Mouse (Mus musculus) thymus, adult 2 months (tissue): ENCODE results near the gene Ammecr1. TPM values are rescaled to one million over a fixed set of nuclear protein-coding genes. Genes with fewer than 3 reads are reported as not detected.

Source experiments
- DNase-seq: peaks from one replicate; pipeline ENCODE4 v3.0.0; 2021
- H3K27ac ChIP-seq: fragments of 200-500 bp; 2 replicates; pipeline ENCODE4 v1.5.1; 2012; ENCODE audit warnings: low read length, control low read depth; ENCODE audit not compliant: control insufficient read depth, insufficient read depth
- H3K27me3 ChIP-seq: fragments of 200-500 bp; 2 replicates; pipeline ENCODE4 v1.6.1; 2012; ENCODE audit warnings: mild to moderate bottlenecking, low read length, moderate library complexity, mixed read lengths; ENCODE audit not compliant: control insufficient read depth, insufficient read depth
- H3K36me3 ChIP-seq: fragments of 200-500 bp; 2 replicates; pipeline ENCODE4 v1.6.1; 2012; ENCODE audit warnings: mild to moderate bottlenecking, low read length, moderate library complexity; ENCODE audit not compliant: control insufficient read depth, insufficient read depth
- H3K4me1 ChIP-seq: fragments of 200-500 bp; replicated peaks from 2 replicates; pipeline ENCODE4 v1.6.1; 2012; ENCODE audit warnings: low read length; ENCODE audit not compliant: control insufficient read depth, insufficient read depth
- H3K4me3 ChIP-seq: fragments of 200-500 bp; 2 replicates; pipeline ENCODE4 v1.5.1; 2012; ENCODE audit warnings: mild to moderate bottlenecking, low read length, control low read depth, moderate library complexity; ENCODE audit not compliant: control insufficient read depth, insufficient read depth
- CTCF ChIP-seq: fragments of 200-500 bp; IDR thresholded peaks from 2 replicates; pipeline ENCODE4 v1.5.1; 2012; ENCODE audit warnings: mild to moderate bottlenecking, control low read depth, low read length, moderate library complexity, borderline replicate concordance; ENCODE audit not compliant: control insufficient read depth, poor library complexity, insufficient read depth; ENCODE audit errors: extremely low read depth
- POLR2A ChIP-seq: fragments of 200-500 bp; IDR thresholded peaks from 2 replicates; pipeline ENCODE4 v1.6.1; 2012; ENCODE audit warnings: mild to moderate bottlenecking, low read length, control low read depth, moderate library complexity; ENCODE audit not compliant: control insufficient read depth, poor library complexity, insufficient read depth; ENCODE audit errors: extremely low read depth
- WGBS: fragments of 180-500 bp; shearing (Covaris S2); methylation state at CpG from one replicate; pipeline ENCODE4 v1.1.7; 2018; 5-methylcytosine and 5-hydroxymethylcytosine counted together
- polyA plus RNA-seq: library from polyadenylated mRNA; depleted of rRNA; stranded (reverse); fragments of >200 nt; gene quantifications from 2 replicates; pipeline ENCODE4 v1.2.3, GENCODE M21; 2012

Gene Ammecr1
- polyA plus RNA-seq, 1 experiment: 2.4 TPM

GRCm38 (mm10) chrX:142833164-142833796 lies 133.2 kb downstream of the Ammecr1 start:
- H3K27ac ChIP-seq: peak overlapping the region; percentile 73; the same call in 1 of the 2 replicates
- peaks cover 38% of the 10 kb centered on the region for H3K4me1 ChIP-seq
- no peak for DNase-seq
- H3K4me3 ChIP-seq: peak overlapping the region; percentile 30
- no peaks in the 10 kb centered on the region for H3K36me3 ChIP-seq
- 93% methylated on average over 13 of the region's 13 CpGs for WGBS
- no peak for TF ChIP-seq POLR2A
- TF ChIP-seq CTCF: no peak
- no peaks in the 10 kb centered on the region for H3K27me3 ChIP-seq

DNA sequence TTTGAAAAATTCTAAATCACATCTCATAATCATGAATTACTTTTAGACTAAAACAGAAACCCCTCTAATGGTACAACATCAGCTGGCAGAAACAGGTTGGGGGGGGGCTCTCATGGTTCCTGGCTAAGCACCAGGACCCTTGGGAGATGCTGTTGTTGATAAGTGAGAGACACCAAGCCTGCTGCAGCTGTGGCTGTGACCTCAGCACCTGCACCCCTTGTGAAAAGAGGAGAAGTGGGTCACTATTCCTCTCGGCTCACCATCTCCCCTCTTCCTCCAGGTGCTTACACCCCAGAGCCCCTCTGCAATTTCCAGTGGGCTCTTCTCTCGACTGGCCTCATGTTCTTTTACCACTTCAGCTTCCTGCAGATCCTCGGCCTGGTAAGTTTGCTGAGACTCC lies 134.3 kb downstream of the Ammecr1 start:
- H3K27ac ChIP-seq: peak overlapping the region; percentile 73
- peak; percentile 40 for DNase-seq
- H3K27me3 ChIP-seq: no peaks in the 10 kb centered on the region
- 3% methylated on average over 3 of the region's 3 CpGs for WGBS
- peaks cover 41% of the 10 kb centered on the region for H3K4me1 ChIP-seq
- H3K4me3 ChIP-seq: peak overlapping the region; percentile 30
- TF ChIP-seq POLR2A (no peak), CTCF (no peak)
- H3K36me3 ChIP-seq: no peaks in the 10 kb centered on the region

GRCm38 (mm10) chrX:142830572-142830971 lies 136.0 kb downstream of the Ammecr1 start:
- peaks cover 36% of the 10 kb centered on the region for H3K4me1 ChIP-seq
- 100% methylated on average over 6 of the region's 6 CpGs for WGBS
- DNase-seq: no peak
- no peak overlapping the region for H3K27ac ChIP-seq
- no peak for TF ChIP-seq POLR2A
- H3K36me3 ChIP-seq: no peaks in the 10 kb centered on the region
- H3K4me3 ChIP-seq: no peak overlapping the region
- H3K27me3 ChIP-seq: no peaks in the 10 kb centered on the region

DNA sequence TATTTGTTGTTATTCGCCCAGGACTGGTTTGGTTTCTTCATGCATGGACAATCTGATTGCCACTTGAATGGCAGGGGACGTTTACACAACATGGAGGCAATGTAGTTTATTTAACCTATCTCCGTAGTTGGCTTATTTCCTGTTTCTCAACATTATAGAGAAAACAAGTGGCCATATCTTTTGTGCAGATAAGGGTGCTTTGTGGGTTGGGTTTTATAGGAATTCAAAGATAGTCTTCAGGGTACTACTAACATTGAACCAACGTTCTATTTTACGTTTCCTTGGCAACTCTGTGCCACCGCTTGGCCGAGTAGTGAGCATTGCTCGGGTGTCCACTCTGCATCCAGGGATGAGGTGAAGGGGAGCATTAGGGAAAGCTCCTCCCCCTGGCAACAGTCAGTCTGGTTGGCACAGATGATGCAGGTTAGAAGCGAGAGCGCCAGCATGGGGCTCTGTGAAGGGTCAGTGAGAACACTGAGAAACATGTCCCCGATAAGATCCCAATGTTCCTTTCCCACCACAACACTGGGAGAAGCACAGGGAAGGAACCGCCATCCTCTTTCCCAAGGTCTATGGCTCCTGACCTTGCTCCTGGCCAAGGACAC lies 136.6 kb downstream of the Ammecr1 start:
- Histone ChIP-seq H3K27me3 (no peaks in the 10 kb centered on the region), H3K4me1 (peaks cover 36% of the 10 kb centered on the region), H3K27ac (no peak overlapping the region), H3K4me3 (no peak overlapping the region), H3K36me3 (no peaks in the 10 kb centered on the region)
- TF ChIP-seq CTCF (no peak), POLR2A (no peak)
- WGBS: 96% methylated on average over 12 of the region's 12 CpGs
- DNase-seq: no peak

GRCm38 (mm10) chrX:142829267-142829666 lies 137.3 kb downstream of the Ammecr1 start:
- TF ChIP-seq CTCF (no peak), POLR2A (no peak)
- Histone ChIP-seq H3K4me3 (no peak overlapping the region), H3K27ac (no peak overlapping the region), H3K36me3 (no peaks in the 10 kb centered on the region), H3K27me3 (no peaks in the 10 kb centered on the region), H3K4me1 (peaks cover 36% of the 10 kb centered on the region)
- whole genome bisulfite sequencing: 100% methylated on average over 2 of the region's 2 CpGs
- DNase-seq: no peak

DNA sequence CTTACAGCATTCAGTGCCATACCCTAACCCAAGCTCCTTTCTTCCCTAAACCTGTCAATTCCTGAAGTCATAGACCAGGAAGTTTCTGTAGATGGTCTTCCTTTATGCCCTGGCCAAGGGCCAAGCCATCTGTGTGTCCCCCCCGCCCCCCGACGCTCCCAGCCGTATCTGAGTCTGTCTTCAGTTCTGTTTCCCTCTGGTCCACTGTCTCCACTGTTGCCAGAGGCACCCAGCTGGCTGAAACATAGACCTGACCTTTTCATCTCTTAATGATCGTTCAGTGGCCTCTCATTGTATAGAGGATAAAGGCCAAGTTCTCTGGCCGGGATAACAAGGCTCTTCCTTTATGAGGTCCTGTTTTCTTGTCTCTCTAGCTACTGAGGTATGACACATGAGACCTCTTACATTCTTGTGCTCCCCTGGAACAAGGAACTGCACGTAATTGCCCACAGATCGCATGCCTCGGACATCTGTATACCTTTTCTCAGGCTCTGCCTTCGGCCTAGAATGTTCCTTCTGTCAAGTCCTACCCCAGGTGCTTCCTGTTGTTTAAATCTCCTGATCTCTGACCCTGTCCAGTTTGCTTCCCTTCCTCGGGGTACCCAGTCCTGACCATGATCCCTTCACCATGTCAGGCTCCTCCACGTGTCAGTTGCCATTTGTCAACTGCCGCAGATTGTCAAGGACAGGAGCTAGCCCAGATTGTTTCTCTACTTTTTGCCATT lies 138.2 kb downstream of the Ammecr1 start:
- H3K36me3 ChIP-seq: no peaks in the 10 kb centered on the region
- H3K27me3 ChIP-seq: no peaks in the 10 kb centered on the region
- TF ChIP-seq POLR2A: no peak
- TF ChIP-seq CTCF: no peak
- peaks cover 32% of the 10 kb centered on the region for H3K4me1 ChIP-seq
- WGBS: 77% methylated on average over 13 of the region's 13 CpGs
- no peak overlapping the region; the same call in 1 of the 2 replicates for H3K27ac ChIP-seq
- no peak overlapping the region for H3K4me3 ChIP-seq
- no peak for DNase-seq
